Mouse (Mus musculus) hindbrain, embryonic 13.5 days (tissue): ENCODE measurements around the gene Dcaf10. TPM values are rescaled to one million over a fixed set of nuclear protein-coding genes. Genes with fewer than 3 reads are reported as not detected.
"Not testable (repeated sequence)": the region's sequence is repeated elsewhere in the genome, so short reads cannot be mapped to it uniquely, and the experiment has no call there.

Experiments used
- ATAC-seq: fragments of 200-750 bp; cut with Nextera tagmentation; 2 replicates; pipeline ENCODE4 v1.8.0; 2017; ENCODE audit warnings: moderate TSS enrichment; ENCODE audit not compliant: low FRiP score
- H3K27ac ChIP-seq: fragments of 300-500 bp; sonication (generic); 2 replicates; pipeline ENCODE4 v1.5.1; 2015; ENCODE audit warnings: inconsistent platforms, mild to moderate bottlenecking, moderate library complexity
- H3K27me3 ChIP-seq: fragments of 300-500 bp; sonication (generic); 2 replicates; pipeline ENCODE4 v1.6.1; 2015; ENCODE audit warnings: mild to moderate bottlenecking, inconsistent platforms
- H3K36me3 ChIP-seq: fragments of 300-500 bp; sonication (generic); 2 replicates; pipeline ENCODE4 v1.6.1; 2015; ENCODE audit warnings: mild to moderate bottlenecking, inconsistent platforms
- H3K4me1 ChIP-seq: fragments of 300-500 bp; sonication (generic); replicated peaks from 2 replicates; pipeline ENCODE4 v1.6.1; 2015; ENCODE audit warnings: inconsistent platforms
- H3K4me2 ChIP-seq: fragments of 300-500 bp; sonication (generic); 2 replicates; pipeline ENCODE4 v1.6.1; 2015; ENCODE audit warnings: inconsistent platforms, mild to moderate bottlenecking, moderate library complexity
- H3K4me3 ChIP-seq: fragments of 300-500 bp; sonication (generic); 2 replicates; pipeline ENCODE4 v1.5.1; 2015; ENCODE audit warnings: mild to moderate bottlenecking, inconsistent platforms
- H3K9ac ChIP-seq: fragments of 300-500 bp; sonication (generic); 2 replicates; pipeline ENCODE4 v1.6.1; 2015; ENCODE audit warnings: mild to moderate bottlenecking, inconsistent platforms
- H3K9me3 ChIP-seq: fragments of 300-500 bp; sonication (generic); 2 replicates; pipeline ENCODE4 v1.6.1; 2016; ENCODE audit warnings: inconsistent platforms
- whole genome bisulfite sequencing: fragments of 180-500 bp; shearing (Covaris S2); methylation state at CpG from one replicate; pipeline ENCODE4 v1.1.7; 2015; 5-methylcytosine and 5-hydroxymethylcytosine counted together
- polyA plus RNA-seq: library from polyadenylated mRNA; unstranded; fragments of >200 nt; fragmentation: Nextera tagmentation; extraction: Ambion mirVana; gene quantifications from 2 replicates; pipeline ENCODE4 v1.2.1, GENCODE M21; 2015

Dcaf10 gene
- polyA plus RNA-seq, 1 experiment from 2014 or later: 8.2 TPM

DNA sequence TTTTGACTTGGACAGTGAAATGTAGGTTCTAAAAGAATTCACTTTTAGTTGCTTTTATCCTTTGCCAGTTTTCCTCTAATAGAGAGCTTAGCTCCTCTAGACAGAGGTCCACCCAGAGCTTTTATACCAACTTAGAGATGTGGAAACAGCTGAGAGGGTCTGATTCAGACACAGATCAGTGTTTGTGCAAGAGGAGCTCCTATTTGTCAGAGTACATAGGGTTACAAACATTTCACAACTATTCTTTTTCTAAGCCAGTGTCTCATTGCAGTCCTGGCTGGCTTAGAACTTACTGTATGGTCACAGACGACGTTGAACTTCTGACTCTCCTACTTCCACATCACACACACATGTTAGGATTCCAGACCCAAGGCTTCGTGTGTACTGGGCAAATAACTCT lies 14.8 kb downstream of the Dcaf10 start:
- Histone ChIP-seq H3K4me2 (no peak overlapping the region), H3K27ac (no peak overlapping the region), H3K27me3 (no peaks in the 10 kb centered on the region), H3K4me1 (no peaks in the 10 kb centered on the region), H3K4me3 (no peak overlapping the region), H3K36me3 (peaks cover 34% of the 10 kb centered on the region), H3K9me3 (no peaks in the 10 kb centered on the region), H3K9ac (no peak overlapping the region)
- ATAC-seq: no peak
- 91% methylated on average over 3 of the region's 3 CpGs for WGBS

- 90% methylated on average over 3 of the region's 3 CpGs for WGBS
- H3K4me3 ChIP-seq: no peak overlapping the region
- H3K27ac ChIP-seq: no peak overlapping the region
- no peak overlapping the region for H3K9ac ChIP-seq
- no peak for ATAC-seq
- no peaks in the 10 kb centered on the region for H3K9me3 ChIP-seq
- H3K4me1 ChIP-seq: no peaks in the 10 kb centered on the region
- peaks cover 66% of the 10 kb centered on the region for H3K36me3 ChIP-seq
- no peak overlapping the region for H3K4me2 ChIP-seq
- no peaks in the 10 kb centered on the region for H3K27me3 ChIP-seq
Measured at GRCm38 (mm10) chr4:45371261-45371660, 29.4 kb downstream of the Dcaf10 start.

- no peak for ATAC-seq
- H3K27ac ChIP-seq: no peak overlapping the region
- H3K4me2 ChIP-seq: no peak overlapping the region
- H3K9me3 ChIP-seq: no peaks in the 10 kb centered on the region
- no peaks in the 10 kb centered on the region for H3K27me3 ChIP-seq
- no peak overlapping the region for H3K4me3 ChIP-seq
- no peak overlapping the region for H3K9ac ChIP-seq
- no peaks in the 10 kb centered on the region for H3K4me1 ChIP-seq
- WGBS: 78% methylated on average over 5 of the region's 5 CpGs
- peaks cover 75% of the 10 kb centered on the region for H3K36me3 ChIP-seq
Measured at GRCm38 (mm10) chr4:45374879-45375278, 33.0 kb downstream of the Dcaf10 start.

DNA sequence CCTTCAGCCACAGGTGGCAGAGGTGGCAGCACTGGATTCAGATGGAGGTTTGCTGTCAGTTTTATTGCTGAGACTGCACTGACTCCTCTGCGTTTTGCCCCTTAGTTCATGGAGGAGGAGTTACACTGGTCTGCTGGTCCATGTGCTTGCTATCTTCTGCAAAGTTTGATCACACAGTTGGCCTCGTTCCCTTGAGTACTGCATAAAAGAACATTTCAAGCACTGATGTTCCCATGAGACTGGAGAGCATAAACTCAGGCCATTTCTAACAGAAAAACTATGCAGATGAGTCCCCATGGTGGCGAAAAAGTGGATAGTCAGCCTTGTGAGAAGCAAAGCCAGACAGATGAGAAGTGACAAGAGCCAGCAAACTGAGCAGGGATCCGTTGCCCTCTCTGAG lies 34.7 kb downstream of the Dcaf10 start:
- Histone ChIP-seq H3K27me3 (no peaks in the 10 kb centered on the region), H3K27ac (no peak overlapping the region), H3K9me3 (no peaks in the 10 kb centered on the region), H3K4me1 (no peaks in the 10 kb centered on the region), H3K36me3 (peaks cover 63% of the 10 kb centered on the region), H3K4me3 (no peak overlapping the region), H3K4me2 (no peak overlapping the region), H3K9ac (no peak overlapping the region)
- ATAC-seq: no peak
- WGBS: 90% methylated on average over 4 of the region's 4 CpGs

DNA sequence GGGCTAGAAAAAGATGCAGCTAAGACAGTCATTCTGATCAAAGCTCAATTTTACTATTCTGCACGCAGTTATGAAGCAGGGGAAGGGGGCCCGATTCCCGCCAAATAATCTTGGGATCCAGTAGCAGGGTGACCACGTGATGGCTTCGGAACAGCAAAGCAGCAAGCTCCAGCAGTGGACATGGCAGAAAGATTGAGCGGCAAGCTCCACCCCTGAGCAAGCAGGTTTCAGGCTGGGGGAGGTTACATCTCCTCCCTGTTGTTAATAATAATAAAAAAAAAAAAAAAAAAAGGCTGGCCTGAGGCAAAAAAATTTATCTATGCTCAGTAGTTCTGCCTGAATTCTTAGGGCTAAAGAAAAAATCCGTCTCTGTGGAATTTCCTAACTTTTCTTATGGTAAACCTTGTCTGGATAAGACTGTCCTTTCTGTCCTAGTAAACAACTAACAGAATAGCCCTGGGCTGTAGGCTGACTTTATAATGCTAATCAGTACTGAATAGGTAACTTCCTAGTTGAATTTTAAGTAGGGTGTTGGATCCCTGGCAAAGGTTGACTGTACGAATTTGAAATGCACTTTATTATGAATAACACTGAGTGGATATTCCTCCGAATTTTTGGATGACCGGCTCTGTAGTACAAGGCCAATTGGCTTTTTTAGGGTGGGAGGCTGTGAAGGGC lies 39.1 kb downstream of the Dcaf10 start:
- H3K4me2 ChIP-seq, H3K4me3 ChIP-seq, H3K4me1 ChIP-seq, ATAC-seq, H3K9ac ChIP-seq, H3K27ac ChIP-seq, H3K27me3 ChIP-seq, H3K9me3 ChIP-seq: not testable (repeated sequence)
- H3K36me3 ChIP-seq: peaks cover 23% of the 10 kb centered on the region
- 91% methylated on average over 10 of the region's 10 CpGs for WGBS

- not testable (repeated sequence) for H3K27ac ChIP-seq, H3K27me3 ChIP-seq, H3K4me1 ChIP-seq, H3K9ac ChIP-seq, H3K9me3 ChIP-seq, ATAC-seq, H3K4me3 ChIP-seq, H3K4me2 ChIP-seq
- 82% methylated on average over 2 of the region's 2 CpGs for WGBS
- peaks cover 13% of the 10 kb centered on the region; the same call in 1 of the 2 replicates for H3K36me3 ChIP-seq
Measured at GRCm38 (mm10) chr4:45382133-45382532, 40.2 kb downstream of the Dcaf10 start.

DNA sequence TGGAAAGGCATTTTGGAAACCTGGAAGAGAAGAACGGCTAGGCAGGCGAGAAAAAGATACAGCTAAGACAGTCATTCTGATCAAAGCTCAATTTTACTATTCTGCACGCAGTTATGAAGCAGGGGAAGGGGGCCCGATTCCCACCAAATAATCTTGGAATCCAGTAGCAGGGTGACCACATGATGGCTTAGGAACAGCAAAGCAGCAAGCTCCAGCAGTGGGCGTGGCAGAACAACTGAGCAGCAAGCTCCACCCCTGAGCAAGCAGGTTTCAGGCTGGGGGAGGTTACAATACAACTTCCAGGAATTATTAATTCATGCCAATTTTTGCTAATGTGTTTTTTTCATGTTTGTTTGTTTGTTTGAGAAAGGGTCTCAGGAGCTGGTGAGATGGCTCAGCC lies 45.4 kb downstream of the Dcaf10 start:
- not testable (repeated sequence) for ATAC-seq, H3K36me3 ChIP-seq
- WGBS: 95% methylated on average over 5 of the region's 5 CpGs

GRCm38 (mm10) chr4:45392099-45392498 lies 50.2 kb downstream of the Dcaf10 start:
- ATAC-seq: no peak
- no peak overlapping the region for H3K27ac ChIP-seq
- H3K4me2 ChIP-seq: no peak overlapping the region
- no peaks in the 10 kb centered on the region for H3K27me3 ChIP-seq
- H3K36me3 ChIP-seq: peaks cover 7% of the 10 kb centered on the region
- H3K9ac ChIP-seq: no peak overlapping the region
- WGBS: 65% methylated on average over 4 of the region's 4 CpGs
- no peak overlapping the region for H3K4me3 ChIP-seq
- H3K9me3 ChIP-seq: no peaks in the 10 kb centered on the region
- no peaks in the 10 kb centered on the region; the same call in 1 of the 2 replicates for H3K4me1 ChIP-seq

More for the DNA sequence above, 45.4 kb downstream of the Dcaf10 start:
- not testable (repeated sequence) for H3K27ac ChIP-seq, H3K4me1 ChIP-seq, H3K9me3 ChIP-seq, H3K4me2 ChIP-seq, H3K9ac ChIP-seq, H3K4me3 ChIP-seq, H3K27me3 ChIP-seq

GRCm38 (mm10) chr4:45392572-45392971 lies 50.7 kb downstream of the Dcaf10 start:
- H3K4me1 ChIP-seq: no peaks in the 10 kb centered on the region; the same call in 1 of the 2 replicates
- WGBS: 78% methylated on average over 11 of the region's 11 CpGs

DNA sequence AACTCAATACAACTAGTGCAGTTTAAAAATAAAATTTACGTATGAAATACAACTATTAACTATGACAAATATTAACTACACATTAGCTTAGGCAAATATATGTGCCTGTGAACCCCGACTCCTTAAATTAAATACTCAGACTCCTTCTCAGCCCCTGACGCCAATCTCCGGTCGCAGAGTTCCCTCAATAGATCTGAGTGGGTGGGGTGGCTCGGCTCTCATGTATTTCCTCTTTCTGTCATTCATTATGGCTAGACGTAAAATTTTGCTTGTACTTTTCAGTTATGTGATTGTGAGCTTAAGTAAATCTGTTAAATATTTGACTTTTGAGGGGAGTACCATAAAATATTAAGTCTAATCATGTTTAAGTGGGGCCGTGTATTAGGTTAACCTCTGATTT lies 51.1 kb downstream of the Dcaf10 start:
- ATAC-seq: no peak
- Histone ChIP-seq H3K27ac (no peak overlapping the region), H3K9me3 (no peaks in the 10 kb centered on the region), H3K27me3 (no peaks in the 10 kb centered on the region), H3K4me1 (no peaks in the 10 kb centered on the region; the same call in 1 of the 2 replicates), H3K36me3 (peaks cover 15% of the 10 kb centered on the region), H3K9ac (no peak overlapping the region), H3K4me3 (no peak overlapping the region), H3K4me2 (no peak overlapping the region)
- 82% methylated on average over 8 of the region's 8 CpGs for WGBS

More at GRCm38 (mm10) chr4:45392572-45392971, 50.7 kb downstream of the Dcaf10 start:
- no peak overlapping the region for H3K27ac ChIP-seq
- H3K4me2 ChIP-seq: no peak overlapping the region
- ATAC-seq: no peak
- H3K36me3 ChIP-seq: peaks cover 11% of the 10 kb centered on the region
- H3K27me3 ChIP-seq: no peaks in the 10 kb centered on the region
- no peaks in the 10 kb centered on the region for H3K9me3 ChIP-seq
- H3K9ac ChIP-seq: no peak overlapping the region
- no peak overlapping the region for H3K4me3 ChIP-seq

DNA sequence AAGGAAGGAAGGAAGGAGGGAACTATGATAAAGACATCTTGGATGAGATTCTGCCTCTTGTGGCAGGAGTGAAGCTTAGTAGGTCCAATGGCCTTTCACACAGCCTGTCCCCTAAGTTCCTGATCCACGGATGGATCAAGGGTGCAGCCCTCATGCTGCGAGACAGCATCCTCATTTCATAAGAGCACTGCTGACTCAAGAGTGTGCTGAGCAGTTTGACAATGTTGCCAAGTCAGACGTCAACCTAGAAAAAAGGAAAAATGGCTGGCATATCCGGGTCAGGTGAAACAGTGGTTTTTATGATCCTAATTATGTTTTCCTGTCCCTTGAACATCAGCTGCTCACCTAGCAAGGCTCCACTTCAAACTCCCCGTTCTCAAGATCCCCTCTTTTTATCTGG lies 51.8 kb downstream of the Dcaf10 start:
- no peaks in the 10 kb centered on the region; the same call in 1 of the 2 replicates for H3K4me1 ChIP-seq
- H3K4me2 ChIP-seq: no peak overlapping the region
- WGBS: 83% methylated on average over 5 of the region's 5 CpGs
- H3K27ac ChIP-seq: no peak overlapping the region
- peaks cover 22% of the 10 kb centered on the region for H3K36me3 ChIP-seq
- ATAC-seq: no peak
- no peak overlapping the region for H3K4me3 ChIP-seq
- no peaks in the 10 kb centered on the region for H3K9me3 ChIP-seq
- H3K27me3 ChIP-seq: no peaks in the 10 kb centered on the region
- H3K9ac ChIP-seq: no peak overlapping the region

GRCm38 (mm10) chr4:45396211-45396610 lies 54.3 kb downstream of the Dcaf10 start:
- not testable (repeated sequence) for H3K27ac ChIP-seq, H3K9ac ChIP-seq, H3K4me1 ChIP-seq, H3K4me3 ChIP-seq, ATAC-seq, H3K4me2 ChIP-seq, H3K9me3 ChIP-seq, H3K27me3 ChIP-seq
- H3K36me3 ChIP-seq: peaks cover 44% of the 10 kb centered on the region
- WGBS: 91% methylated on average over 6 of the region's 6 CpGs

DNA sequence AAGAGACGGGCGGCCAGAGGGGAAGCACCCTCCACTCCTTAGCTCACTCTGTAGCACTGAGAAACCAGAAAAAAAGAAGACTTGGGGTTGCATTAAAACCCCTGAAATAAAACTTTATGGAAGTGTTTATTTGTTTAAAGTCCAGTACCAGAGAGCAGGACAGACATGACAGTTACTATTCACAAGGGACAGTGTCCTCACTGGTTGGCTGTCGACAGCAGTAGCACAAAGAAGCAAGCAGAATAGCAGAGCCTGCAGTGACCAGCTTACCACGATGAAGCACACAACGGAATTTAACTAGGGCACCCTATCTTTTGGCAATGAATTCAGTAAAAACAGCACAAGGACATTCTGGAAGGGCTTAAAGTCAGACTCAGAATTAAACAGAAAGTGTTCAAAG lies 56.4 kb downstream of the Dcaf10 start:
- not testable (repeated sequence) for ATAC-seq, H3K27me3 ChIP-seq, H3K27ac ChIP-seq, H3K4me3 ChIP-seq, H3K4me2 ChIP-seq, H3K4me1 ChIP-seq, H3K9ac ChIP-seq, H3K9me3 ChIP-seq
- 89% methylated on average over 5 of the region's 5 CpGs for WGBS
- H3K36me3 ChIP-seq: peaks cover 62% of the 10 kb centered on the region
